Mouse (Mus musculus) spleen, embryonic (tissue): Measurements from ENCODE around the gene Lrrc74b.
"Not testable (repeated sequence)": the region's sequence is repeated elsewhere in the genome, so short reads cannot be mapped to it uniquely, and the experiment has no call there.

Source experiments
- CTCF ChIA-PET: fragments of 350-600 bp; sonication (Branson Sonifier 250); formaldehyde crosslinking; loops from one replicate; lab custom pipeline; 2022; lab: Charles Lee

Gene Lrrc74b

GRCm38 (mm10) chr16:17553910-17554685 lies 6.9 kb downstream of the Lrrc74b start:
- CTCF ChIA-PET, result interaction anchor here (0.6 to 0.7 kb wide), 2 partner anchors 95 to 409 kb away, joined by 3 to 4 read pairs; no protein-coding TSS in a partner anchor

- CTCF ChIA-PET, result no interaction called here
Observed at GRCm38 (mm10) chr16:17552837-17553236, 8.2 kb downstream of the Lrrc74b start.

DNA sequence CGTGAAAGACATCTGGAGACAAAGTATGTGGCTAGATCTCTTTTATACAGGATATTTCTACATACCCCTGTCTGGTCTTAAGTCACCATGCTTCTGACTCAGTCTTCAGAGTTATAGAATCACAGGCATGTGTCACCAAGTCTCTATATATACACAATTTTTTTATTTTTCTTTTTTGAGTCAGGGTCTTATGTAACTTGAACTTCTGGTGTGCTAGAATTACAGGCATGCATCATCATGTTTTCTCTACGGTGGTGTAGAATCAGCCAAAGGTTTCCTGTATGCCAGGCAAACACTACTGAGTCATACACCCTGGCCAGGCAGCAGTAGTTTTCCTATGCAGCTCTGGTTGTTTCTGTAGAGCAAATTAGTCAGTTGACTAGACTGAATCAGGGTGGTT lies 18.4 kb downstream of the Lrrc74b start:
- CTCF ChIA-PET, result no interaction called here

GRCm38 (mm10) chr16:17536584-17536983 lies 24.5 kb downstream of the Lrrc74b start:
- CTCF ChIA-PET, result no interaction called here

DNA sequence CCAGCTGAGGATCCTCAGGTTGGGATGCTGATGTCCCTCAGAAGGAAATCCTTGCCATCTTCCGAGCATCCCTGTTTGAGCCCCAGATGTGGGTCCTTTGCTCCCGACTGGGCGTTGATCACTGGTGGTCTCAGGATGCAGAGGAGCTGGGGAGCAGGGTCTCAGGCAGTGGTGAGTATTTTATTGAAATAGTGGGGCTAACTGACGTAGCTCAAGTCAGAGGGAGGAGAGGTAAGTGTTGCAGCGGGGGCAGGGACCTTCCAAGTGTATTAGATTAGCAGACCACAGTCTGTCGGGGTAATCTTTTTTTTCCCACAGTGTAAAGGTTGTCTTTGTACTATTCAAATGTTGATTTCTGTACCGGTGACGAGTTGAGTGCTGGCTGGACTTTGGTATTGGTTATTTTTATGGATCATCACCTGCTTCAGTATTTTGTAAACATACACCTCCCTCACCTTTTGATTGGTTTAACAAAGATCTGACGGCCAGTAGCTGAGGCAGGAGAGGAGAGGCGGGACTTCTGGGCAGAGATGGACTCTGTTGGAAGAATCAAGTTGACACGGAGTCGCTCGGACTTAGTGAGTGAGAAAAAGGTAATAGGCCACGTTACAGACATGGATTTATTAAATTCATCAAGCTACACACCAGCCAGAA lies 28.2 kb downstream of the Lrrc74b start:
- CTCF ChIA-PET, result no interaction called here

GRCm38 (mm10) chr16:17532271-17532670 lies 28.8 kb downstream of the Lrrc74b start:
- CTCF ChIA-PET, result no interaction called here

DNA sequence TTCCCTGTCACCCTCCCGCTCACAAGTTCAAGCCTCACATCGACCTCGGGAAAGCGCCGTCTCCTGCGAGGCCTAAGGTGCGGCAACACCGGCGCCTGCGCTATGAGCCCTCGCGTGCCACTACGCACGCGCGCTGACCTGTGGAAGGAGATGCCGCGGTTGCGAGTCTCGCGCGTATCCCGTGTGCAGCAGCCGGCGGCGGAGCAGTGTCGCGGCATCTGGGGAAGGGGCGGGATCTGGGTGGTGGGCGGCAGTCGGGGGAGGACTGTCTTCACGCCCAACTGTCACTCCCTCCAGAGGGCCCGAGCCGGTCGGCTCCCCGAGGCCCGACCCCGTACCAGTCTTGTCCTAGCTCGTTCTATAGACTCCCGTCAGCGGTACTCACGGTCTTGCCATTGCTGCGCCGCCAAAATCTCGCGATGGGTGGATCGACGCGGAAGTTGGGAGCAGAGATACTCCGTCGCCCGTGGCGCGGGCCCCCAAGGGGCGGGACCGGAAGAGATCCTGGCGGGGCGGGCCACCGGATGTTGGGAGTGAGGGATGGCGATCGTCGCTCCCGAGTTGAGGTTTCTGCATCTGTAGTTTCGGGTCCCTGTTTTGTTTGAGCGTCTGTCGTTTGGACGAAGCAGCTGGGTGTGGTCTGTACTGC lies 30.3 kb downstream of the Lrrc74b start, which contains the start of gene Thap7:
Gene Thap7 (minus strand): TSS at position 497 of the 649 bp plus-strand sequence.
- CTCF ChIA-PET, result interaction anchor here (0.6 kb wide), 1 partner anchor 12 kb away, joined by 3 read pairs; no protein-coding TSS in a partner anchor

GRCm38 (mm10) chr16:17529981-17530586 lies 31.0 kb downstream of the Lrrc74b start:
- CTCF ChIA-PET, result interaction anchor here (0.6 kb wide), 1 partner anchor 11 kb away, joined by 3 read pairs; no protein-coding TSS in a partner anchor

- CTCF ChIA-PET, result no interaction called here
Observed at GRCm38 (mm10) chr16:17528276-17528675, 32.8 kb downstream of the Lrrc74b start.

DNA sequence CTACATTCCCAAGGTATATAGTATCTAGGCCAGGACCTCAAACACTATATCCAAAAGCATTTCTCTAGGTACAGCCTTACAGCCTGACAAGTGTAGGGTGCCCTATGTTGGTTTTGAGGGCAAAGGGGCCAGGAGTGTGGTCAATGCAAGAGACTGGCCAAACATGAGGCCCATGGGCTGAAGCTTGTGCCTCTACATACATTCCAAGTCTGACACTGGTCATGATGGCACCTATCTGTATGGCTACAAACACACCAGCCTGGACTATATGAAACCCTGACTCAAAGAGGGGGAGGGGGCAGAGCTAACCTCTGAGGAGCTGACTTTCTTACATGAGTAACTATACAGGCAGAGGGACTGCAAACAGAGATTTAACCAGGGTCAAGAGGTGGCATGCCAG lies 33.4 kb downstream of the Lrrc74b start:
- CTCF ChIA-PET, result no interaction called here

DNA sequence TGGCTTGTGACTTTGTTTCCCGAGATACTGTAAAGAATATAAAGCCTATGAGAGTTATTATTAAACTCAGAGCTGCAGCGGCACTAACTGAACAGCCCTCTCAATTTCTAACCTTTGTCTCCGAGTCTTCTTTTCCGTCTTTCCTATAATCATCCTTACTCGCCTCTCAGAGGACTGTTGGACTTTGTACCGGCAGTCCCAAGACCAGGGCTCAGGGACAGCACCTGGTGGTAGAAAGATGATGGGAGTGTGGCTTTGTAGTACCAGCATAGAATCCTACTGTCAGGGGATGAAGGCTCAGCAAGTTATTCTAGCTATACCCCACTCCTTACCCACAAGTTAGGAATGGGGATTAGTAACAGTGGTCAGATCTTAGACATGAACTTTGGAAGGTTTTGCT lies 34.8 kb downstream of the Lrrc74b start:
- CTCF ChIA-PET, result no interaction called here

- CTCF ChIA-PET, result no interaction called here
Observed at GRCm38 (mm10) chr16:17525524-17525923, 35.5 kb downstream of the Lrrc74b start.

DNA sequence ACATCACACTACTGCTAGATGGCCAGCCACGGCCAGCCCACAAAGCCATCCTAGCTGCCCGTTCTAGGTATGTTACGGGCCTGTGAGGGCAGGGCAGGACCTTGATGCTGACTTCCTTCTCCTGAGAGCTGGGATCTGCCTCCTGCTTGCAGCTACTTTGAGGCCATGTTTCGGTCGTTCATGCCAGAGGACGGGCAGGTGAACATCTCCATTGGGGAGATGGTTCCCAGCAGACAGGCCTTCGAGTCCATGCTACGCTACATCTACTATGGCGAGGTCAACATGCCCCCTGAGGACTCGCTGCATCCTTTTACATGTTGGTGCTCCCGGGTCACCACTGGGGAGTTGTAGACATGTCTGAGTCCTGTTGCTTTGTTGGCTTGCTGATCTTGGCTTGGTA lies 36.9 kb downstream of the Lrrc74b start:
- CTCF ChIA-PET, result no interaction called here

- CTCF ChIA-PET, result interaction anchor here (0.7 kb wide), 1 partner anchor 11 kb away, joined by 3 read pairs; no protein-coding TSS in a partner anchor
Observed at GRCm38 (mm10) chr16:17518910-17519309, 42.1 kb downstream of the Lrrc74b start.

DNA sequence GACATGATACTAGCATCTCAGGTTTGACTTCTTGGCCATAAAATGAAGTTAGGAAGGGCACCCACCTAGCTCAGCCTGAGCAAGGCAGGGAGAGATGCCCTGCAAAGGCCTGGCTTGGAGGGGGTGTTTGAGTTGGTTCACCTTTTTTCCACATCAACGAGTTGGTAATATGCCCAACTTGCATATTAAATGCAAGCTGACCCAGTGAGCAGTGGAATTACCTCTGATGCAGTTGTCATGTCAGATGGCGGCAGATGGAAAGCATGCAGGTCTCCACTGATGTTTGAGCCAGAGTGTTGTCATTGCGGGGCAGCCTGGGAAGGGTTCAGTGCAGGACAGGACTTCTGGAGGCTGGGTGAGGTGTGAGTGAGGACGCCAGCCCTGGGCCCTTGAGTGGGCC lies 49.6 kb downstream of the Lrrc74b start:
- CTCF ChIA-PET, result interaction anchor here (0.5 kb wide), 1 partner anchor 300 kb away, joined by 11 read pairs; no protein-coding TSS in a partner anchor

GRCm38 (mm10) chr16:17510686-17511085 lies 50.4 kb downstream of the Lrrc74b start:
- CTCF ChIA-PET, result no interaction called here

DNA sequence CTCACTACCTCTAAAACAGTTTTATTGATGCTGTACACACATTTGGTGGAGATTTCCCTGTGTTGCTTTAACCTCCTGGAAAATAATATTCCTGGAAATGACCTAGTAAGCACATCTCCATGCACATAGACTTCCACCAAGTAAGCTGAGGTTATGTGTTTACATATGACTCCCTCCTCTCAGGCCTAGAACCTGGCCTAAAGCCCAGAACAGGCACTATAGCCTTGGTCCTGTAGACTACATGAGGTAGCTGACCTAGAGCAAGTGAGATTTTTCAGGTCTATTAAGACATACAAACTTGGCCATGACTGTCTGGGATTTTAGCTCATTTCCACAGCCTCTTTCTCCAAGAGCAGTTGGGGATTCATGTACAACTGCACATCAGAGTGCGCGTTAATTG lies 50.9 kb downstream of the Lrrc74b start:
- CTCF ChIA-PET, result no interaction called here

DNA sequence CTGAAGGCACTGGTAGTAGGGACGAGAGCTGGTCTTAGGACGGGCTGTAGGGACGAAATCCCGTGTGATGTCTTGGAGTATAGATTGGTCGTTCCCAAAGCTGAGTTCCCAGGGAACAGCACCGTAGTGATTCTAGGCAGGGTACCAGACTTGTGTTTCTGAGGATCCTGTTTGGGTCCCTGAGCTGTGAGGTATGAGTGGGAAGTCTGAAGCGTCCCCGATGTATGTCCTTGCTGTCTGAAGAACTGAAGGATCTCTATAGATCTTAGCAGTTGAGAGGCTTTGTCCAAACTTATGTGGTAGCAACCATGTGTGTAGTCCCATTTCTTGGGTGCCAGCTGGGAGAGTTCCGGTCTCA lies 51.8 kb downstream of the Lrrc74b start:
- CTCF ChIA-PET, result interaction anchor here (0.8 kb wide), 1 partner anchor 19 kb away, joined by 3 read pairs; the partner anchor contains the start of gene Aifm3

GRCm38 (mm10) chr16:17508546-17509239 lies 52.4 kb downstream of the Lrrc74b start, which contains the start of gene Lztr1:
Gene Lztr1, plus strand, starts transcription at chr16:17508688.
- CTCF ChIA-PET, result interaction anchor here (0.8 kb wide), 1 partner anchor 19 kb away, joined by 3 read pairs; the partner anchor contains the start of gene Aifm3

- CTCF ChIA-PET, result not testable (repeated sequence)
Observed at GRCm38 (mm10) chr16:17508031-17508430, 53.0 kb downstream of the Lrrc74b start.

GRCm38 (mm10) chr16:17507018-17507552 lies 54.0 kb downstream of the Lrrc74b start:
- CTCF ChIA-PET, result no interaction called here
